Mouse (Mus musculus) urinary bladder, postnatal 10 days (tissue): ENCODE measurements around the gene Twf2.

Experiments
- DNase-seq: peaks from one replicate; pipeline ENCODE4 v3.0.0; 2022; ENCODE audit warnings: low spot score

Twf2 gene

DNA sequence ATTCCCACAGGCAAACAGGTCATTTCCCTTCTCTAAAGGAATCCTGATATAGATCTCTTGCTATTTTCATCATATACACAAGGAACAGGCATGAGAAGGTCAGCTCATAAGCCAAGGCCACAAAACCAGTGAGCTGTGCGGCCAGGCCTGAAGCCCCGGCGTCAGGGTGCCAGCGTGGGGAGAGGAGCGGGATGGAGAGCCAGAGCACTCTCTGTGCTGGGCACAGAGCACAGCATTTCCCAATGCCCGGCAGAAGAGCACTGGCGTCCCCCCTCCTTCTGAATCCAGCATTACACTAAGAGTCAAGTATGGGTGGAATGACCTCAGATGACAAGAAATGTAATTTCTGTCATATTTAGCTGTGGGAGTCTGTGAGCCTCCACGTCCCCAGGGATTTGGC is 34.5 kb downstream of the Twf2 start:
- DNase-seq: no peak

DNA sequence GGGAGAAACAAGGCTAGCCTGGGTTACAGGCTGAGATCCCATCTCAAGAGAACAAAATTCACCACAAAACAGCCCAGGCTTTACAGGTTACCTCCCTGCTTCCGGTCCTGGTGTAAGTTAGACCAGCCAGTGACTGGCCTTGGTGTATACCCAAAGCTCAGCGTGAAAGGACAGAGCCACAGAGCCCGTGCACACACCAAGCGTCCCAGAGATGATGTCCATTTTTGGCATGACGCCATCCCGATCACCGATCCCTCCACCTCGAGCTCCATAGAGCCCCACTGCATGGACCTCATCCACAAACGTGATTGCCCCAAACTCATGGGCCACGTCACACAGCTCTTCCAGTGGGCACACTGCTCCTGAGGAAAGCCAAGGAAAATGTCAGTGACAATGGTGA is 35.0 kb downstream of the Twf2 start:
- no peak for DNase-seq

DNA sequence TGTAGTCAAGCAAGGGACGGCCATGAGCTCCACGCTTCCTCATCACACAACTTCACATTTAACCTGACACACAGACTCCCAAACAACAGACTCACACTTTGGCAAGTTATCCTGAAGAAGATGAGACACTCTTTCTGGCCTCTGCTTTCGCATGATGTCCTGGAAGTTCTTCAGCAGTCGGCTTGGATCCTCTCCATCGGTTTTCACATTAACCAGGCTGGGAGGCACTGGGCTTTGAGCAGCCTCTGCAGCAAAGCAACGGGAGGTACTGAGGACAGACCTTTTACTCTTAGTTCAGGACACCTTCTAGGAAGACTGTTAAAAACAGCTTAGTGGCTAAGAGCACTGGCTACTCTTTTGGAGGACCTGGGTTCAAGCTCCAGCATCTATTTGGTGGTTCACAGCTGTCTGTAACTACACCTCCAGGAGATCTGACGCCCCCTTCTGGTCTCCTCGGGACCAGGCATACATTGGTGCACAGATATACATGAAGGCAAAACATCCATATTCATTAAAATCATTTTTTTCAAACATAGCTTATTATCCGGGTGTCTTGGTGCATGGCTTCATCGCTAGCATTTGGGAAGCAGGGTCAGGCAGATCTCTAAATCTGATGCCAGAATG is 38.7 kb downstream of the Twf2 start:
- no peak for DNase-seq

DNA sequence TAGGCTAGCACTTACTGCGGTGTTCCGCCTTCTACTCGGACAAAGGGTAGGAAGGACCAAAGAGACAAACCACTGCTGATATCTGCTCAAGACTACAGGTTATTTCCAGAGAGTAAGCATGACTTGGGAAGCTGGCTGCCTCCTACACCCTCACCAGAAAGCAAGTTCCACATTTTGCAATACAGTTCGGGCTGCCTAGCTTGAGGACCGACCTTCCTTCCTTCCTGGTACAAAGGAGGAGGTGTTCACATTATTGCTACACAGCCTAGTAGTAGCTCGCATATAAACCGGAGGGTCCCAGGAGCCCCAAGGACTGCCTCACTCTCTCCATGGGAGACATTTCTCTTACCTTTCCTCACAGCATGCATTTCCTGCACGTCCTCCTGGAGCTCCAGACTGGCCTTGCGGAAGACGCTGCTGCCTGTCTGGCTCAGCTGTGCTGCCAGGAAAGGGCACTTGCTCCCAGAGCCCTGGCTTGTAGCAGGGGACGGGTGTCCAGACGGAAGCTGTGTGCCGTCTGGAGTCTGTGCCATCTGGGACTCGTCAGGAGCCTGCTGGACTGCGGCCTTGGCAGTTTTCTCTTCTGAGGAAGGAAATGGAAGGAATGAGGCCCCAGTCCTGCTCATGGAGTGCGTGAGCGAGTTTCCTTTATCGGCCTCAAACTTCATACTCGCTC is 40.0 kb downstream of the Twf2 start:
- DNase-seq: no peak

DNA sequence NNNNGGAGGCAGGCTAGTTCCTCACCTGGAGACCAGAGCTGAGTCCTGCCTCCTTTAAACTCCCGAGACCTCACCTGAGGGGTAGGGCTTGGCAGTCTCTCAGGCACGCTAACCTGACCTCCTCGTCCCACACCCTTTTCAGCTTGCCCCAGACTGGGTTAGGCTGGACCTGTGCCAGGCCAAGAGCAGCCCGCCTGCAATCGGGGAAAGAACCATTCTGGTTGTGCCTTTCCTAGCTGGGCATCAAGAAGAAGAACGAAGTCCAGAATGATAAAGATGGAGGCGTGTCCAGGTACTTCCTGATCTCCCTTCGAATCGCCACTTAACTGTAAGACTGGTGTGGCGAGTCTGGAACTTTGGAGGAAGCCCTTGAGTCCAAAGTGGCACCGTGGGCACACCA is 46.6 kb downstream of the Twf2 start:
- no peak for DNase-seq

DNA sequence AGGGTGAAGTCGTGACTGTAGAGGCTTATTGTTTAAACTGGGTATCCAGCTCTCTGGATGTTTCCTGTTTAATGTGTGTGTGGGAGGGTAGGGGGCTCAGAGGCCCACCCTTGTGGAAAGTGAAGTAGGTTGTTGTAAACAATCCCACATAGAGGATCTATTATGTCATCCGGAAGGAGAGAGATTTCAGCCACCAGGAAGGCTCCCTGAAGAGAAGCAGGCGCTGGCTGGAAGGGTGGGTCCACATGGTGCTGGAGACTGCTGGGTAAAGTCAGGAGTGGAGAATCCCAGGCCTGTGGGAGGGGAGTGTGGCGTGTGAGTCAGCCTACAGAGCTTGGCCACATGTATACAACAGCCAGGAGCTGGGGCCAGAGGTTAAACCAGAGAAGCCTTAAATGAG is 47.3 kb downstream of the Twf2 start:
- DNase-seq: no peak

DNA sequence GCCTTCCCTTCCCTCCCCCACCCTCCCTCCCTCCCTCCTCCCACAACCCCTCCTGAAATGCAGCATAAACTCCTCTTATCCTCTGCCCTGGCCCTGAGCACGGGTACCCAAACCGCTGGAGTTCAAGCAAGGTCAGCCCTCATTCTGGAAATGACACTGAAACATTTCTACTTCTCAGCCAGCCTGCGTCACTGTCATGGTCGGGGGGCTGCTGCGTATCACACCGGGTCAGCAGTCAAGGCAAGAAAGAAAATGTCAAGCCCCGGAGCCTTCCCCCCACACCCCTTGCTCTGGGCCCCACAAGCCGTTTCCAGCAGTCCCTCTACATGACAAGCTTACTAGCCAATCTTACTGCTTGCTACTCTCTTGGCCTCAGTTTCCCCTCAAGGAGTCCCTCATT is 48.2 kb downstream of the Twf2 start:
- no peak for DNase-seq

DNA sequence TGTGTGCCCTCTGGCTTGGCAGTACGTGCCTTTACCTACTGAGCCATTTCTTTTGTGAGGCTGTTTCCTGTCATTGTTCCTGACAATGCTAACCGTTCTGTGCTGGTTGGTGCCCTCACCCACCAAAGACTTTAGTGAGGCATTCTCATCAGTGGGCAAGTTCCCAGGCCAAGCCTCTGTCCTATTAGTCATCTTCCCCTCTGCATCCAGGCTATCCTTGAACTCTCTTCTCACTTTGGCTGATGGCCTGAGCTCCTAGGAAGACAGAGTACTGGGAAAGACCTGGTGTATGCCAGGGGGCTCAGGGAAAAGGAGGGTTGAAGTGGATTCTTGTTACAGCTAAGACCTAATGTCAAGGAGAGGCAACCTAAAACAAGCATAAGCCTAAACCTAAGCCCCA is 51.1 kb downstream of the Twf2 start:
- no peak for DNase-seq

DNA sequence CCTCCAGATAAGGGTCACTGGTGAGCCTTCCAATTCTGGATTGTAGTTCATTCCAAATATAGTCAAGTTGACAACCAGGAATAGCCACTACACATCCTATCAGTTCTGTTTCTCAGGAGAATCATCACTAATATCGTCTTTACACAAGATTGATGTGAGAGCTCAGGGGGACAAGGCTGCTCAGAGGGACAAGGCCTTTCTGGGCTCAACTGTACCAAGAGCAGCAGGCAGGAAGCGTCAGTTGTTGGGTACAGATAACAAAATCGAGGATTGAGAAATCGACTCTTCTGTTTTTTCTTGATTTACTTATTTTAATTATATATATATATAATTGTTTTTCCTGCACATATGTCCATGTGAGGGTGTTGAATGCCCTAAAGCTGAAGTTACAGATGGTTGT is 55.5 kb downstream of the Twf2 start:
- DNase-seq: no peak

DNA sequence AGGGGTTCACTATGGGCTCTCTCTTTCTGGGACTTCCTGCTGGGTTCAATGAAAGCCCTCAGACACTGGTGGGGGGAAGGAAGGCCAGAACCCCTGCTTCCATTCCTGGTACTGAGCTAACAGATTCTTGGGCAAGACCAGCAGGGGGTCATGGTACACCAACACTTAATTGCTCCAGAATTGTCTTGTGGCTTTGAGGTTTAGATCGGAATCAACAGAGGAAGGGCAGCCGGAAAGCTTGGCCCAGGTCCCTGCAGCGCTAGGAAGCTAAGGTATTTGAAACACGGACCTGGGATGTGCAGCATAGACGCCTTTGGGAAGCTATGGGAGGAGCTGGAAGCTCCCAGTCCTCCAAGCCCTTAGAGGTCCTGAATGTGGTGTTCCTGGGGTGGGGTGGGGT is 56.1 kb downstream of the Twf2 start:
- no peak for DNase-seq

DNA sequence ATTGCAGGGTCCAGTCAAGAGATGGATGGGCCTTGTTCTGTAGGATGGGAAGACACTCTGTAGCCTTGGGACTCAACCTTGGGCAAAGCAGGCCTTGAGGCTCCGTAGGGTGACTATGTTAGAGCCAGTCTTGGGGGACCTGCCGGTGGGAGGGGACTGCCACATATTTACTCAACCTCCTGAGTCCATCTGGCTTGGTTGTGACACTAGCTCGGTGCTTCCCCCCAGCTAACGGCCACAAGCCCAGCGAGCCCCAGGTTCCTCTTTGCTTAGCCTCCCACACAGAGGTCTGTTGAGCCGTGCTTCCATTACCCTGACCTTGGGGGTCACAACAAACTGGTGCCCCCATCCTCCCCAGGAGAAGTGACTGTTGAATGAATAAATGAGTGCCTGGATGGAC is 58.1 kb downstream of the Twf2 start:
- DNase-seq: no peak

DNA sequence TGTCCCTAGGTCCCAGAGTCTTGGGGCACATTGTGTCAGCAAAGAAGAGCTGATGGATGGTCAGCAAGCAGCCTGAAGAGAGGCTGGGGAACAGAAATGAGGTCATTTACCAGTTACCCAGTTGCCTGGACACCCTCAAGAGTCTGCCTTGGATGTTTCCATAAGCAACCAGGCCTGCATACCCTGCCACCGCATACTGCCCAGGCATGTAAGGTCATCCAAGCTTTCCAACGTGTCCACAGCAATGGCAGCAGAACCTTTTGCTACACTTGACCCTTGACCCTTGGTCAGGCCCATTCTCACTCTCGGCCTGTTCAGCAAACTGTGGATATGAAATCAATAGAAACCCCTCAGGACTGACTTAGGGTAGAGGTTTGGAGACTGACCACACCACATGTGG is 58.6 kb downstream of the Twf2 start:
- DNase-seq: no peak

DNA sequence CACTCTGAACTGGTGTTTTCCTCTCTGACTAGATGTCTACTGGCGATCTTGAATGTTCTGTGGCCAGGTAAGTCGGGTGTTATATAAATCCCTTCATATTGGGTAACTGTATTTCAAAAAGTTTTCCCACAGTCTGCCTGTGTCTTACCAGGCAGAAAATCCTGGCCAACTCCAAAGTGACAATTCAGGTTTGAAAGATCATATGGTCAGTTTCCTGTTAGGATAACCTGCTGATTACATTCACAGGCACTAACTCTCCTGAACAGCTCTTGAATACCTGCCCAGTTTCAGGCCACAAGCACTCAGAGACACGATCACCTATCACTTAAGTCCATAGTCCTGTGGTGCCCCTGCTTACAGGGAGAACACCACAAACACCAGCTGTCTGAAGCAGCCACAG is 59.2 kb downstream of the Twf2 start:
- DNase-seq: no peak

DNA sequence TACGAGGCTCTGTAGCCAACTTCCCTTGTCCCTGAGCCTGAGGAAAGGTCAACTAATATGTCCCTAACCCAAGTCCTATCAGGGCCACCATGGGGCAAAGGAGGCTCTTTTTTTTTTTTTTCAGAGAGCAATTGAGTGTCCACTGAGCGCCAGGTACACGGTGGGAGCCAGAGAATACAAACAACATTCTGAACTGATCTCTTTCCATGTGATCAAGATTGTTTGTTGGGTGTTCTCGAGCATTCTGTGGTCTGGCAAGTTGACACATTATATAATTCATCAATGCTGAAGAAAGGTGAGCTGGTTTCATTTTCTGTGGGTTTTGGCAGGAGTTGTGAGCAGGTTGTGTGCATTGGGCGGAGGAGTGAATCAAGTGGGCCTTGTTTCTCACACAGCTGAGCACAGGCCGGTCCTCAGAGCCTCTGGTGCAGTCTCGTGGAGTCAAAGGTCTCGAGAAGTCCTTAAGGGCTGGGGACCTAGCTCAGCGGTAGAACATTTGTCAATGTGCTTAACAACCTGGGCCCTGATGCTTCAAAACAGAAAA is 60.5 kb downstream of the Twf2 start:
- DNase-seq: no peak
